Mouse (Mus musculus): ENCODE measurements around the gene 1600014C10Rik.
A peak's percentile ranks its signal among the peaks of the same experiment; 100 is the strongest.

Gene 1600014C10Rik

DNA sequence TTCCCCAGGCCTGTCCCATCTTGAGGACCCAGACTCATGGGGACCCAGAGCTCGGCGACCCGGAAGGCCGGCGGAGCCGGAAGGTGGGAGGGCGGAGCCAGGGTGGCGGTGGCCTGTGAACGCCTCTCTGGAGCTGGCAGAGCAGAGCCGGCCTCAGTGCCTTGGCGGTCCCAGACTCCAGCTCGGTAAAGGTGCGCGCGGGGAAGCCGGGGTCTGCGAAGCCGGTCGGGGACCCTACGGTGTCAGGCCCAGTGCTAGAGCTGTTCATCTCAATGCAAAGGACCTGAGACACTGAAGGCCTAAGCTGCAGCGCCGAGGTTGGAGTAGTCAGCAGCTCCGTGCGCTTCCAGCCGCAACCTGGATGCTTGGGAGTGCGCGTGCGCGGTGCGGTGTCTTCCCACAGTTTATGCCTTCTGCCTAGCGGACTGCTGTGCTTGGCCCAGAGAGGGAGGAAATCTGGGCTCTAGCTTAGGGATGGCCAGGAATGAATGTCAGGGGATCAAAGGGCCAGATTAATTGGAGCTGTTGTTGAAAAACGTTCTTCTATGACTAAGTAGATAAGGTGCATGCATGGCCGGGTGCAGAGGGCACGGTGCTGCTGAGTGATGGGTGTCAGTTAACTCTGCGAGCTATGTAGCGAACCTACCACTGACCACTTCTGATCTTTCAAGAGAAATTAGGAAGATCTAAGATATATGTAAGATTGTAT, 846 bp downstream of the 1600014C10Rik start:
- peak; percentile 74 for DNase-seq (ENCODE audit: low spot score)

DNA sequence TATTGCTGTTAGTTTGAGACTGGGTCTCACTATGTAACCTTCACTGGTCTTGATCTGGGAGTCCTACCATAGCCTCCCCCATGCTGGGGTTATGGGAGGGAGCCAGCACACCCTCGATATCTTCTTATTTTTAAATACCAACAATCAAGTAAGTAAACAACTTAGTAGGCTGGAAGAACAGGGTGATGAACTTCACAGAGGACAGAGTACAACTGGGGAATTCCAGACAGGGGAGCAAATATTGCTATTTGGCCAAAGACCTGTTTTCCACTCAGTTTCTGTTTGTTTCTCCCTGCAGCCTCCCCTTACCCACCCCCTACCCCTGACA, 1.4 kb downstream of the 1600014C10Rik start:
- no peak for DNase-seq (ENCODE audit: low spot score)

DNA sequence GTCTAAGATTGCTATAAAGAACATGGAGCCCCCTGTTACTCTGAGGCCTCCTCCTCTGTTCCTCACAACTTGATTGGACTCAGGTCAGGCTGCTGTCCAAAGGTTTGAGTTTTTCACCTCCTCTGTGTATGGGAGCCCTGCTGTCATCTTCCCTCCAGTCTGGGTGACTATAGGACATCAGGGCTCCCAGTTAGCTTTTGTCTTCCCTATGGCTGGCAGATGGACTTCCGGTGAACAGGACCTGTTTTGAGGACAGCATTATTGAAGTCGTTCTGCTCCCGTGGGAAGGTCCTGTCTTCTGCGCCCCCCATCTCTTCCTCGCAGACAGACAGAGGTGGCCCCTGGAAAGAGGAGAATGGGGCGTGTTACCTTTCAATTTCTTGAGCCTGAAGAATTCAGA, 1.8 kb downstream of the 1600014C10Rik start:
- DNase-seq (ENCODE audit: low spot score): no peak

DNA sequence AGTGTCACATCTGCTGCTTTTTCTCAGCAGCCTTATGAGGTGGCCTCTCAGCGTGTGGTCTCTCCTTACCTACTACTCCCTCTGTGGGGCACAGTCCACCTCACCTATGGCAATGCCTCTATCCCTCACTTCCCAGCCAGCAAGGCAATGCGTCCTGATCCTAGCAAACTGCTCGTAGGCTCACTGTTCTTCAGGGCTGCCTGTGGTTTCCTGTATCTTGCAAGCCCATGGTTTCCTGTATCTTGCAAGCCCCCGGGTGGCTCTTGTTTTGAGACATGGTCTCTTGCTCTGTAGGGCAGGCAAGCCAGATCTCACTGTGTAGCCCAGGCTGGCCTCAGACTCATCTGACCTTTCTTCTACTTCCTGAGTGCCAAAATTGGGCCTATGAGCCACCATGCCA, 3.8 kb downstream of the 1600014C10Rik start:
- no peak for DNase-seq (ENCODE audit: low spot score)

DNA sequence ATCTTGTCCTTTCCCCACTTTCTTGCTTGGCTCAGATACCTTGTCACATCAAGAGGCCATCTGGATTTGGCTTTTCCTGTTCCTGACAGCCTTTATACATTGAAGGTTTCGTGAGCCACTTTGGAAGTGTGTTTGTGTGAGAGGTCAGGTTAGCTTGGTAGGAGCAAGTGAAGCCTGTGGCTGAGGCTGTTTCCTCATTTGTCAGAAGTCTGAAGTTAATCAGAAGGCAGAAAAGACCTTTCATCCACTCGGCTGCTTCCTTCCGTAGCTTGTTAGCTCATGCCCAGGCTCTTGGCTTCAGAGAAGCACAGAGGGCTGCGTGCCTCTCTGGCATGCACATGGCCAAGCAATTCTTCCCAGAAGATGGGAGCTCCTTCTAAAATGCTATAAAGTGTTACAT, 4.8 kb downstream of the 1600014C10Rik start:
- DNase-seq (ENCODE audit: low spot score): no peak

DNA sequence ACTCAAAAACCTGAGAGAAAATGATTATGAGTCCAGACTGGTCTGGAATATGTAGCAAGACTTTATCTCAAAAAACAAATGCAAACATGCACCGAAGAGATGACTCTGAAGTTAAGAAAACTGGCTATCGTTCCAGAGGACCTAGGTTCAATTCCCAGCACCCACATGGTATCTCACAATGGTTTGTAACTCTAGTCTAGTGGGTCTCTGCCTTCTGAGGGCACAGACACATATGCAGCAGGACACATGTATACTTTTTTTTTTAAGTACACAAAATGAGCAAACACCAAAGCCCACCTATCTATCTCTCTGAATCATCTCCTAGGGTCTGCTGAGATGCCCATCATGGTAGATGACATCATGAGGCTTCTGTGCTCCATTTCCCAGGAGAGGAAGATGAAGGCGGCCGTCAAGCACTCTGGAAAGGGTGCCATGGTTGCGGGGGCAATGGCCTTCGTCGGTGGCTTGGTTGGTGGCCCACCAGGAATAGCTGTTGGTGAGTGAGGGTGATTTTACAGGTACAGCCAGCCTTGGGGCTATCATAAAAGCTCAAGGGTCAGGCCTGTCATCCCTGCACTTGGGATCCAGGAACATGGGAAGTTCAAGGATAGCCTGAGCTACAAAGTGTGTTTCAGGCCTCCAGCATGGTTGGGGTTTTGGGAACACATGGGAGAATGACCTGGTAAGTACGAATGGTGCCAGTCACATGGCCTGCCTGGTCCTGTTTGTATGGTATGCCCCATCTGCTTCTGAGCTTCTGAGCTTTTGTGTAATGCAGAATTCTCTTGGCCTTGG, 5.5 kb downstream of the 1600014C10Rik start:
- DNase-seq (ENCODE audit: low spot score): no peak

DNA sequence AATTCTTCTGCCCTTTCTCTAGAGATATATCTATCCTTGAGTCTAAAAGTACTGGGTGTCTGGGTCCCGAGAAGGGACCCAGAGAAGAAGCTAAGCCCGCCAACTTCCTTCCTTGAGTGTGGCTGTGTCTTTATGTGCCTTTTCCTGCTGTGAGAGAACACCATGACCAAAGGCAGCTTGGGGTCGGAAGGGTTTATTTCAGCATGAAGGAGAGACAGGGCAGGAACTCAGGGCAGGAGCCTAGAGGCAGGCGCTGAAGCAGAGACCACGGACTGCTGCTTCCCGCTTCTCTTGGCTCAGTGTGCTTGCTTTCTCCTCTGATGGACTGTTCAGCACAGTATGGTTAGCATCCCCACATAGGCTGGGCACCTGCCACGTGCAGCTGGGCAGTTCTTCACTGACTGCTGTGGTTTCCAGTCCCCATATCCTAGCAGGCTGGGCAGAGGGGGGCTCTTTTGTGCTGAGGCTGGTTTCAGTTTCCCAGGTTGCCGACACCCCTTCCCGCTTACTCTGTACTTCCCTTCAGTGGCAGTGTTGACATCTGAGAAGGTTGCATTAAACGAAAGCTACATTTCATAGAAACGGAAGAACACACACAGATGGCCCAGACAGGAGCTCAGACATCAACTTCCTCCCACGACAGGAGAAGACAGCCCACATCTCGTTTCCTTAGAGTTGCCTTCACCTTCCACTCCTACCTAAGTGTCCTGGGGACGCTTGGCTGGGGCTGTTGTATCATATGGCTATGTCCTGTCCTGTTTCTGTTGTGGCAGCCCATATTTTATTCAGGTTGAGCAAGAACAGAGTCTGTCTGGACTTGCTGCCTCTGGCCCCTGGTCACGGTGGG, 6.3 kb downstream of the 1600014C10Rik start:
- DNase-seq (ENCODE audit: low spot score): no peak

DNA sequence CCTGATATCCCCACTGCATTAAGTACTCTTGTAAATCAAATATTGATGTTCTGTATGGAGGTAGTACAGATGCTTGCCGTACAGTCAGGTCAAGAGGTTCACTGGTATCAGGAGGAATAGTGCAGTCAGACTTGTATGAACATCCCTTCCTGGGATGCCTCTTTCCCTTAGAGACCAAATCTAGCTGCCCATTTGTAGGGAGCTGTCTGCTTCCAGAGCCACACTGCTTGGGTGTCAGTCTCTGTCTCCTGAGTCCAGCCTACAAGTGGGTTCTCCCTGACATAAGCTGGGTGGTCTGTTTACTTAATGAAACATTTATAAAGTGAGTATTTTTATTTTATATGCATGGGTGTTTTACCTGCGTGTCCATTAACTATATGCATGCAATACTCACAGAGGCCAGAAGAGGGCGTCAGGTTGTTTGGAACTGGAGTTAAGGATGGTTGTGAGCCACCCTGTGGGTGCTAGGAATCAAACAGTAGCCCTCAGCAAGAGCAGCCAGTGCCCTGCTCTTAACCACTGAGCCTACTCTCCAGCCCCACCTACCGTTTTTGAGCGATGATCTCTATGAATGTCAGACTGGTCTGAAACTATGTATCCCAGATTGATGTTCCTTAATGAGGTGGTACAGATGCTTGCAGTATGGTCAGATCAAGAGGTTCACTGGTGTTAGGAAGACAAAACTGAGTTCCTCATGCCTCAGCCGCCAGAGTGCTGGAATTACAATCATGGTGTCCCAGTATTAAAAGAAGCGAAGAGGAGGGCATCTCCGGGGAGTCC, 7.2 kb downstream of the 1600014C10Rik start:
- no peak for DNase-seq (ENCODE audit: low spot score)

DNA sequence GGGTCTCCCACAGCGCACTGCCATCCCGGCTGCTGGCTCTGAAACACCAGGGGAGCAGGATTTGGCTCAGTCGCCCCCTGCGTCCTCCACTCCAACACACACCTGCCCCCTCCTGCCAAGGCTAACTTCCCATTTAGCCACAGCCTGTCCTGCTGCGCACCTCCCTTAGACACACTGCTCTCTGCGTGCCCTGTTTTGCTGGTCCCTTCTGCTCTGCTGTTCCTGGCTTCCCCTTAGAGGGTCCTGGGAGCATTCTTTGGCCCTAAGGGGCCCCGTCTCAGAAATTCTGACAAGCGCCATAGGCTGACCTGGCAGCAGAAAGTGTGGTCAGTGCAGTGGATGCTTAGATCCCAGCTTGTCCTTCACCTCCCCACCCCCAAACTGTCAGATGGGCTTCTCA, 8.1 kb downstream of the 1600014C10Rik start:
- no peak for DNase-seq (ENCODE audit: low spot score)

DNA sequence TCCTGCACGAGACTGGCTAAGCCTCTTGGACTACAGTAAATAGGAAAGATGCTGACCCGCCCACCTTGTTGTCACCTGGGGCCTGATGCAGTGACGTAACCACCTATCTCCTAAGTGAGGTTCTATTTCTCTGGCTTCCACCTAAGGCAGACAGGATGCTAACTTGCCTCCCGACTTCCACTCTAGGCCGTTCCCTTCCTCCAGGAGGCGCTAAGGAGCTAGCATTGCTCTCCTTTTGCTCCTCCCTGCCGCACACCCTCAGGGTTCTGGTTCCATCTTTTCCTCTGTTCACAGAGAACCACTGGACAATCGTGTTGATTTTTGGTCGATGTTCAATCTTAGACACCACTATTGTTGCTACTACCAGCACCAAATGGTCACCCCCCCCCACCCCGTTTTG, 8.6 kb downstream of the 1600014C10Rik start:
- no peak for DNase-seq (ENCODE audit: low spot score)

DNA sequence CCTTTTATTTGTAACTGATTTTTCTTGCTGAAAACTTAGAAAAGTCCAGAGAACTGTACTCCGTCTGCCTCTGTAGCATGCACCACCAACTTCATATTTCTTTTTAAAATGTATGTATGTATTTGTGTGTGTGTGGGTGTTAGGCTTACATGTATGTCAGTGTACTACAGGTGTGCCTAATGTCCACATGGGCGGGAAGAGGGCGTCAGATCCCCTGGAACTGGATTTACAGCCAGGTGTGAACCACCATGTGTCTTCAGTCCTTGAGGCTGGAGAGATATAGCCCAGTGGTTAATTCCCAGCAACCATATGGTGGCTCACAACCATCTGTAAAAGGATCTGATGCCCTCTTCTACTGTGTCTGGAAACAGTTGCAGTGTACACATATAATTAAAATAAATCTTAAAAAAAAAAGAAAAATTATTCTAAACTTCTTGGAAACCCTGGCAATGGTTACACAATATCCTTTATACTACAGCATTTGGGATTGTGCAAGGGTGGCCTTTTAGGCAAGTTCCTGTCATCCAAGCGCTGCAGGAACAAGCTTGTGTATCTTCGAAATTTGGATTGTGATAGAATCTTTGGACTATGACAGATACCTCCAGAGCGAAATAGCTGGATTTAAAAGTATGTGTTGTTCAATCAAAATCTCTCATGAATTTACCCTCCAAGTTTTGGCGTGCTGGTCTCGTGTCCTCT, 17.0 kb downstream of the 1600014C10Rik start:
- no peak for DNase-seq (ENCODE audit: low spot score)

DNA sequence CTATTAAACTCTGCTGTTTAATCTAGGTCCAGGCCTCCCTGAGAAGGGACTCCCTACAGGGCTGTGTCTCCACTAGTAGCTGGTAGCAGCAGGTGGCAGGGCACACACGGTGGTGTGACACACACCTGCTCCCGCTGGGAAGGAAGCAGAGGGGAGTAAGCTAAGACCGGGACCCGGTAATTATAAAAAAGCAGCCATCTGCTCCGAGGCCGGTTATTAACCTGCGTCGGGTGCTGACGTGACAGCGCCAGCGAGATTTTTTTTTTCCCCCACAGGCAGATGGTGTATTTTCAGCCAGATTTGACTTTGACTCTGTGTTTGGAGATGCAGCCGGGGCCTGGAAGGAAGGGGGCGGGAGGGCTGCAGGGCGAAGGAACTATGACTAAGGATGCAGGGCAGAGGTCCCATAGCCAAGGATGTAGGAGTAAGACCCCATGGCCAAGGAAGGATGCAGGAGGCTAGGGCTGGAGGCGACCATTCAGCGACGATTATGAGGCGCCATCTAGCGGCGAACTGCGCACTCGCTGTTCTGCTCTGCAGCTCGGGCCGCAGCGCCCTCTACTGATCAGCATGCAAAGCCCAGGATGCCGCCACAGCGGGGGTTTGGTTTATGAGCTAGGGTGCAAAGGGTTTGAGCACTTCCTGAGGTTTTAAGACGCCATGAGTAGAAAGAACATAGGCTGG, 17.7 kb downstream of the 1600014C10Rik start:
- peak; percentile 67 for DNase-seq (ENCODE audit: low spot score)

DNA sequence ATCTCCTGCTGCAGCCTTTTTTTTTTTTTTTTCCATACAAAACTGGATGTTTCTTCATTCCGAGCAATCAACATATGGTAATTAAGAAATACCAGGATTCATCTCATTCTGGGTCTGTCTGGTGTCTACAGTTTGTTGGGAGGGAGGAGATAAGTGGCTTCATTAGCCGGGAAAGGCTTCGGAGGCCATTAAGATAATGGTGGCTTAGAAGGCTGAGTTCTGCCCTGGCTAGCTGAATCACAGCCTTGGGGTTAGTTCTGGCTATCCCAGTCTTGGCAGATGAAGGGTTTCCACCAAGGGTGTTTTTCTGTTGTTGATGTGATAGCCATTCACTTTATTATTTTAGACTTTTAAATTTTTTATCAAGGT, 18.3 kb downstream of the 1600014C10Rik start:
- DNase-seq (ENCODE audit: low spot score): no peak

DNA sequence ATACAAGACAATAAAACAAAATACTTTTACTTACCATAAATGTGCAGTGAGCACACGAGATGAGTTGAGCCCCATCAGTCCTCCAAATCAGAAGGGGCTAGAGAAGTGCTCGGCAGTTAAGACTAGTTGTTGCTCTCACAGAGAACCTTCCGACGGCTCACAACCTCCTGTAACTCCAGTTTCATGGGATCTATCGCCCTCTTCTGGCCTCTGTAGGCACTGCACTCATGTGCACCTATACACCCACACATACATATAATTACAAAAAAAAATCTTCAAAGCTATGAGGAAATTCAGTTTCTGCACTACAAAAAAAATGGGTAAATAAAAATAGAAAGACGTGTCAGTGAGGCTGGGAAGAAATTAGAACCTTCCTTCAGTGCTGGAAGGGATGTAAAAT, 21.3 kb downstream of the 1600014C10Rik start:
- no peak for DNase-seq (ENCODE audit: low spot score)

DNA sequence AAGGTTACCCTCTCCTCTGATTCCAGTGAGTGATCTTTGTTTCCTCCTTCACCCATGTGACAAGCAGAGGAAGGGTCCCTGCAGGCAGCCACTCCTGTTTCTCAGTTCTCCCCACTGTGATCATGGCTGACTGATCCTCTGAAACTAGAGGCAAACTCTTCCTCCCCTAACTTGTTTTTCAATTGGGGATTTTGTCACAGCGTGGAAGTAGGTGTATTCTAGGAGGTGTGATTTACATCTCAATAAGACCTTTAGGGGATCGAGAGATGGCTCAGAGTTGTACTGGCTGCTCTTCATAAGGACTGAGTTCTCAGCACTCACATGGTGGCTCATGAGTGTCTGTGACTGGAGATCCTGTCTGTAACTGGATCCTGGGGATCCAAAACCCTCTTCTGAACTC, 22.8 kb downstream of the 1600014C10Rik start:
- no peak for DNase-seq (ENCODE audit: low spot score)

DNA sequence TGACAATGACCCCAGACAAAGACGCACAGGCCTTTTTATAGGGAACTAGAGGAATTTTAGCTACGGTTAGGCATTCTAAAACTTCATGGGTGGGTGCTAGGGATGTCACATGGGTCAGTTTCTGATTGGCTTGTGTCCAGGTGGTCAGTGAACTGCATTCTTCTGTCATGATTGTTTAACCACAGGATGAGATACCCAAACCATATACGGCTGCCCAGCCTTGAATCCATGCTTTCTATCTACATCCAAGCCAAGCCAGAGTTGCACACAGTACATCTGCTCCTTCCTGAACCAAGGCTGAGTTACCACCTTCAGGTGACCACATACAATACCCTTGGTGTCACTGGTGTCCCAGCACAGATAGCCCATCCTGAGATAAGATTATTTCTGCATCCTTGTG, 23.5 kb downstream of the 1600014C10Rik start:
- no peak for DNase-seq (ENCODE audit: low spot score)

DNA sequence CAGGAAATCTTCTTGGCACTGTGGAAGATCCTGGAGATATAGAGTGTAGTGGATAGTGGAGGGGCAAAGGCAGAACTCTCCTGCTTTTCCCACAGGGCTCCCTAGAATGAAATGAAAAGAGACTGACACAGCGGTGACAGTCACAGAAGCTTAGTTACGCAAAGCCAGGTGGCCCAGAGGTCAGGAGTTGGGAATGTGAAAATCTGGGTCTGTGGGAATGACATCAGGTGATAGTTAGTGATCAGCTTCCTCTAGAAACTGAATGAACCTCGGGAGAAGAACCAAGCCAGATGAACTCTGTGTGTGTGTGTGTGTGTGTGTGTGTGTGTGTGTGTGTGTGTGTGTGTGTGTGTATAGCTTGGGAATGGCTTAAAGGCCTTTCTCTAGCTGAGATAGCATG, 26.0 kb downstream of the 1600014C10Rik start:
- no peak for DNase-seq (ENCODE audit: low spot score)

DNA sequence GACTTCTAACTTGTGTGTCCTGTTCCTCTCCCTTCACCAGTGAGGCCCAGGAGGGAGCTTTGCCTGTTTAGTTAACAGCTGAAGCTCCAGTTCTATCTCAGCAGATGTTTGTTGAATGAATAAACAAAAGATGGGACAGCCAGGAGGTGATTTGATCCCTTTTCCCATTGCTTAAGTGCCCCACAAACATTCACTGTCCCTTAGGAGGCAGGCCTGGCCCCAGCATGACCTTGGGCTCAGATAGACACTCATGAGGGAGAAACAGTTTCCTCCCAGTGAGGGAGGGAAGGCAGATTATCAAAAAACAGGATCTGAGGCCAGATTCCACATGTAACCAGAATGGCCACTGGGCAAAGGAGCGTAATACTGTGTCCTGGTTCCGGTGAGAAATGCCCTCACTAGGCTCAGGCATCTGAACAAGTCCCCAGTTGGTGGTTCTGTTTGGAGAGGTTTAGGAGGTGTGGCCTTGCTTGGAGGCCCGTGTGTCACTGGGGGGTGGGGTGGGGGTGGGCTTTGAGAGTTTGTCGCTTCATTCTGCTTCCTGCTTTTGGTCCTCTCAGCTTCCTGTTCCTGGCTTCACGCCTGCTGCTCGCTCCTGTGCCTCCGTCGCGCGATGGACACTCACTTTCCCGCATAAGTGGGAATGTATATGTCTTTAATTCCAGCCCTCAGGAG, 26.6 kb downstream of the 1600014C10Rik start:
- no peak for DNase-seq (ENCODE audit: low spot score)

DNA sequence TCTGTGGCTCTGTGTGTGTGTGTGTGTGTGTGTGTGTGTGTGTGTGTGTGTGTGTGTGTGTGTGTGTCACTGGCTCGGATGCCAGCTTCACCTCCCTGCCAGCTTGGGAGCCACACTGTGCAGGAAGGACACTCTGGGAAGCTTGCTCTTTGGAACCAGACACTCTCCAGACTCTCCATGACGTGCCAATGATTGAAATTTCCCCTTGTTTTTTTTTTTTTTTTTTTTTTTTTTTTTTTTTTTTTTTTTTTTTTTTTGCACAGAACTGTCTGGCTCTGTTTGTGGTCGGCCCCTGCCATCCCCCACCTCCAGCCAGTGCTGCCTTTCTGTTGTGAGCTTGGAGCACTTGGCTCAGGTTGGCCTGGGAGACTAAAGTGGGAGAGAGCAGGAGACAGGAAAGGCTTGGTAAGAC, 29.6 kb downstream of the 1600014C10Rik start:
- DNase-seq (ENCODE audit: low spot score): no peak

DNA sequence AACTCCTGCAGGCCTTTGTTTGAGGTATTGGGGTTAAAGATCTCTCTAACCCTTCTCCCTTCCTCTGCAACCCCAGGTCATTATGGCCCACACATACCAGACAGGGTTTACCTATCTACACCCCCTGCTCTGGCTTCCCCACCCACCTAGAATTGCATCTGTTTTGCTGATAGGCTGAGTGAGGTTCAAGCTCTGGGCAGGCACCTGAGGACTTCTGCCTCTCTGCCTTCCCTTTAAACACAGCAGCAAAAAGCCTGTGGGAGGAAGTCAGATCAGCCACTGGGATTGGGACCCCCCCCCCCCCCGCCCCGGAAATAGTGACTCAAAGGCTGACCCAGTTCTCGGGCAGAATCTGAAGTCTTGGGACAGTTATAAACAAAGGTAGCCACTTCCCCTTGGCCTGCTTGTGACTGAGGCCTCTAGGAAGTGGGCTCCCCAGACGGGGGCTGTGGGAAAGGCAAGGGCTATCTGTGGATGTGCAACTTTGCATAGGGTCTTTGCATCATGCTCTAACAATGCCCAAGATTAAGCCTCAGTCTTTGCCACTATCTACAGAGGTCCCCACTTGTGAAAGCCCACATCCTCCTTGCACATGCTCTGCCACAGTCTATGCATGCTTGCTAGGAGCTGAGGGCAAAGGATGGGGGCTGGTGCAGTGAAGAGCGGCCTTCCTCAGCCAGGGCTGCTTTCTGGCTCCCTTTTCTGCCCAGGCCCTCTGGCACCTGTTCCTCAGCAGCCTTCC, 31.6 kb downstream of the 1600014C10Rik start:
- DNase-seq (ENCODE audit: low spot score): no peak

Data from left cerebral cortex, adult 11 months (tissue).